Comparison of ENCODE assay signal across 20 mouse cellular contexts in the genomic region with DNA sequence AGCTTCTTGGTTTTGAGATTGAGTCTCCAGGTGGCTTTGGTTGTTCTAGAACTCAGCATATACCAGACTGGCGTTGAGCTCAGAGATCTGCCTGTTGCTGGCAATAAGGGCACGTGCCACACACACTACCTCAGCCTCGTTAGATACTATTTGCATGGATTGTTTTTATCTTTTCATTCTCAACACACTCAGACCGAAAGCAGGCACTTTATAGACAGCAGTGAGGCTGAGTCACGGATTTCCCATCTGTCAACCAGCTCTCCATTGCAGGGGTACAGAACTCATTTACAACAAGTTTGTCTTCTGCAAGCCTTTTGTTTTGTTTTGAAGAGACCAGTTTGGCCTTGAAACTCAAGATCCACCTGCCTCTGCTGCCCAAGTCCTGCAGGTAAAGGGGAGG. TPM values are rescaled to one million over a fixed set of nuclear protein-coding genes. Genes with fewer than 3 reads are reported as not detected.
"Had no signal": no experiment of that assay in that cellular context is flagged by ENCODE, and none has a peak within 500 bp of the region (broad histone marks: within the 10 kb centered on the region; RNA-seq: fewer than 3 reads in every experiment).

No protein-coding gene starts in this region.

- H3K4me1 ChIP-seq: lung, embryonic 15.5 days; midbrain, embryonic 13.5 days; midbrain, embryonic 15.5 days; neural tube, embryonic 12.5 days; stomach, embryonic 15.5 days had no signal

- H3K27me3 ChIP-seq: lung, embryonic 15.5 days; megakaryocyte, embryonic 14.5 days; midbrain, embryonic 13.5 days; midbrain, embryonic 15.5 days; neural tube, embryonic 12.5 days; stomach, embryonic 15.5 days had no signal

- DNase-seq: lung, adult 2 months; lung, postnatal 14 days; lung, postnatal 36 days; right cerebral cortex, postnatal 14 days; thymus, adult 2 months; thymus, postnatal 25 days; thymus, postnatal 4 days had no signal

- H3K4me3 ChIP-seq: lung, embryonic 15.5 days; megakaryocyte, embryonic 14.5 days; midbrain, embryonic 13.5 days; midbrain, embryonic 15.5 days; neural tube, embryonic 12.5 days; stomach, embryonic 15.5 days had no signal

- H3K27ac ChIP-seq: lung, embryonic 15.5 days; macrophage; midbrain, embryonic 13.5 days; midbrain, embryonic 15.5 days; neural tube, embryonic 12.5 days; stomach, embryonic 15.5 days; stomach, postnatal 0 days had no signal

- ATAC-seq: lung, postnatal 0 days; midbrain, embryonic 13.5 days; midbrain, embryonic 15.5 days had no signal

RNA-seq across cellular contexts. Expression of gene Panx2, which starts 37.9 kb away (rescaled TPM):
- total RNA-seq: megakaryocyte progenitor cell, adult 5-6 weeks; monocyte, adult 5-6 weeks; neutrophil, adult 5-6 weeks had no signal
- polyA plus RNA-seq: macrophage; spleen, adult 2 months had no signal
